Comparison of ENCODE assay signal across 17 mouse cellular contexts in genomic region chr11:90268934-90269333, GRCm38 (mm10). TPM values are rescaled to one million over a fixed set of nuclear protein-coding genes. Genes with fewer than 3 reads are reported as not detected.
A peak's percentile ranks its signal among the peaks of the same experiment; 100 is the strongest.
DNase-seq lines count a peak whose midpoint lies in the region; ATAC-seq and TF ChIP-seq lines count a peak whose summit lies in the region.
"Had no signal": no experiment of that assay in that cellular context is flagged by ENCODE, and none has a peak within 500 bp of the region (broad histone marks: within the 10 kb centered on the region; RNA-seq: fewer than 3 reads in every experiment).

No protein-coding gene starts in this region.

- H3K4me2 ChIP-seq in liver, embryonic 11.5 days: no peak overlapping the region
- no peak overlapping the region for H3K4me2 ChIP-seq in intestine, embryonic 14.5 days (ENCODE audit: low read length)
- H3K4me2 ChIP-seq: heart, embryonic 11.5 days; limb, embryonic 13.5 days; lung, embryonic 14.5 days had no signal

- H3K4me1 ChIP-seq in liver, adult 2 months (ENCODE audit: control insufficient read depth, insufficient read depth, low read length): peaks cover 9% of the 10 kb centered on the region
- H3K4me1 ChIP-seq in liver, embryonic 11.5 days (replicated peaks; ENCODE audit: control insufficient read depth, insufficient read depth, low read length): no peaks in the 10 kb centered on the region
- H3K4me1 ChIP-seq in intestine, embryonic 14.5 days (replicated peaks; ENCODE audit: control insufficient read depth, insufficient read depth, low read length): no peaks in the 10 kb centered on the region

- no peak for TF ChIP-seq POLR2A in liver, adult 2 months (IDR thresholded peaks at IDR 0.05; ENCODE audit: extremely low read depth, insufficient read depth, low read length)

- H3K27me3 ChIP-seq in liver, adult 2 months (ENCODE audit: control insufficient read depth, insufficient read depth, low read length): no peaks in the 10 kb centered on the region
- no peaks in the 10 kb centered on the region for H3K27me3 ChIP-seq in liver, embryonic 11.5 days (replicated peaks; ENCODE audit: control insufficient read depth, insufficient read depth, low read length)
- no peaks in the 10 kb centered on the region for H3K27me3 ChIP-seq in intestine, embryonic 14.5 days (replicated peaks; ENCODE audit: control insufficient read depth, insufficient read depth, low read length)
- H3K27me3 ChIP-seq: limb, embryonic 13.5 days; Patski had no signal

- WGBS in liver, adult 2 months: 22% methylated on average over 5 of the region's 5 CpGs
- 87% methylated on average over 5 of the region's 5 CpGs for WGBS in liver, embryonic 11.5 days
- WGBS in intestine, embryonic 14.5 days: 70% methylated on average over 5 of the region's 5 CpGs

- H3K79me2 ChIP-seq in liver, adult 2 months (ENCODE audit: control insufficient read depth, insufficient read depth, low read length): no peaks in the 10 kb centered on the region

- peak; percentile 94 for DNase-seq in liver, adult 2 months (ENCODE audit: extremely low read depth, low read depth, low spot score)
- DNase-seq in liver, embryonic 11.5 days (ENCODE audit: low spot score): no peak
- DNase-seq in intestine, embryonic 14.5 days (ENCODE audit: low spot score): no peak
- peak; percentile 27 for DNase-seq in kidney, adult 18-20 months
- DNase-seq in kidney, postnatal 14 days: peak; percentile 66
- DNase-seq in embryo, embryonic 10.5 days (ENCODE audit: low spot score): no peak
- DNase-seq in gastrocnemius, postnatal 36 days: no peak
- DNase-seq: cerebellum, adult 9-11 months; lung, embryonic 14.5 days; lung, postnatal 4 days; right cerebral cortex, postnatal 4 days had no signal

- peaks cover 57% of the 10 kb centered on the region for H3K36me3 ChIP-seq in liver, adult 2 months (ENCODE audit: control insufficient read depth, insufficient read depth, low read length)
- H3K36me3 ChIP-seq in liver, embryonic 11.5 days (ENCODE audit: control insufficient read depth, insufficient read depth, low read length): peaks cover 9% of the 10 kb centered on the region; the same call in 1 of the 2 replicates
- peaks cover 70% of the 10 kb centered on the region for H3K36me3 ChIP-seq in intestine, embryonic 14.5 days (ENCODE audit: control insufficient read depth, insufficient read depth, low read length)

- intact Hi-C loops in gastrocnemius, postnatal 36 days (cut with DNase I): no loop called here

- no peak for ATAC-seq in liver, embryonic 11.5 days (replicated peaks; ENCODE audit: low FRiP score)
- peak; percentile 93 for ATAC-seq in intestine, embryonic 14.5 days (replicated peaks; ENCODE audit: low FRiP score, low TSS enrichment, low read depth)
- ATAC-seq in erythroblast, adult 5-6 weeks (replicated peaks; ENCODE audit: low FRiP score, poor library complexity, severe bottlenecking): no peak
- ATAC-seq: activated CD4-positive, CD25-positive, alpha-beta regulatory T cell, adult 4 months; Patski had no signal

- H3K9ac ChIP-seq in liver, adult 2 months (ENCODE audit: low read depth, low read length): no peak overlapping the region
- H3K9ac ChIP-seq in liver, embryonic 11.5 days (ENCODE audit: low read depth, low read length): no peak overlapping the region
- no peak overlapping the region for H3K9ac ChIP-seq in intestine, embryonic 14.5 days (ENCODE audit: low read length)
- H3K9ac ChIP-seq: limb, embryonic 13.5 days; lung, embryonic 14.5 days had no signal

- no peak for TF ChIP-seq CTCF in liver, adult 2 months (IDR thresholded peaks at IDR 0.05; ENCODE audit: low read depth, low read length)

- peak overlapping the region; percentile 62 for H3K27ac ChIP-seq in liver, adult 2 months (replicated peaks; ENCODE audit: insufficient read depth, low read depth, low read length)
- H3K27ac ChIP-seq in liver, embryonic 11.5 days (ENCODE audit: low read depth, low read length): no peak overlapping the region
- H3K27ac ChIP-seq in intestine, embryonic 14.5 days (ENCODE audit: low read depth): no peak overlapping the region
- H3K27ac ChIP-seq: limb, embryonic 13.5 days; midbrain, embryonic 10.5 days had no signal

- no peaks in the 10 kb centered on the region for H3K9me3 ChIP-seq in liver, embryonic 11.5 days (ENCODE audit: control insufficient read depth, low read length)
- H3K9me3 ChIP-seq in intestine, embryonic 14.5 days (ENCODE audit: control insufficient read depth, low read length): no peaks in the 10 kb centered on the region
- H3K9me3 ChIP-seq: limb, embryonic 13.5 days; midbrain, embryonic 10.5 days had no signal

- no peak overlapping the region for H3K4me3 ChIP-seq in liver, adult 2 months (ENCODE audit: insufficient read depth, low read depth, low read length)
- no peak overlapping the region for H3K4me3 ChIP-seq in liver, embryonic 11.5 days (ENCODE audit: low read depth, low read length)
- H3K4me3 ChIP-seq in intestine, embryonic 14.5 days (ENCODE audit: low read depth, low read length): no peak overlapping the region
- H3K4me3 ChIP-seq: limb, embryonic 13.5 days; midbrain, embryonic 10.5 days had no signal

RNA-seq across cellular contexts. Expression of gene Mmd, which starts 19.7 kb away (rescaled TPM):
- 98.6 and 124 TPM in 2 replicates for total RNA-seq in liver, adult 2 months (2014; rRNA removed)
- polyA plus RNA-seq in liver, adult 2 months (2012; rRNA removed): 60.3 and 86.5 TPM in 2 replicates
- 16.3 and 17.1 TPM in 2 replicates for polyA plus RNA-seq in liver, embryonic 11.5 days (2014; fragmentation: Nextera tagmentation; extraction: Ambion mirVana)
- 35.5 and 41.1 TPM in 2 replicates for polyA plus RNA-seq in intestine, embryonic 14.5 days (2014; fragmentation: Nextera tagmentation; extraction: Ambion mirVana)
- 5.6 and 6.7 TPM in 2 replicates for total RNA-seq in erythroblast, adult 5-6 weeks (2015; ENCODE audit: low replicate concordance)
- 1.8 and 2.6 TPM in 2 replicates for total RNA-seq in erythroblast, adult 5-6 weeks (2017; ENCODE audit: low replicate concordance)
- 1 to 10 TPM; 9.1 to 9.3 TPM for total RNA-seq in gastrocnemius, postnatal 36 days (2021)

Comparison
In these comparisons a context has a peak if more than half of its experiments do, and no peak if none do; other contexts are left out.
1. DNase-seq: peak in liver, adult 2 months (single experiment), kidney, adult 18-20 months (single experiment) and kidney, postnatal 14 days (single experiment); none in liver, embryonic 11.5 days (single experiment), intestine, embryonic 14.5 days (single experiment), embryo, embryonic 10.5 days (single experiment) and gastrocnemius, postnatal 36 days (0 of 2).